Mouse (Mus musculus) gonadal fat pad, adult 2 months (tissue): ENCODE data around the gene Rem1. TPM values are rescaled to one million over a fixed set of nuclear protein-coding genes. Genes with fewer than 3 reads are reported as not detected.

Experiments used
- DNase-seq: peaks from one replicate; pipeline ENCODE4 v3.0.0-alpha.2; 2012; ENCODE audit warnings: low read depth
- polyA plus RNA-seq: library from polyadenylated mRNA; depleted of rRNA; stranded (reverse); fragments of >200 nt; gene quantifications from 2 replicates; pipeline ENCODE4 v1.2.3, GENCODE M21; 2012; rRNA removed

Rem1 gene
- polyA plus RNA-seq, 1 experiment = 41.5 TPM

GRCm38 (mm10) chr2:152675252-152675791, 48.6 kb downstream of the Rem1 start:
- no peak for DNase-seq

- no peak for DNase-seq
These were observed 51.6 kb downstream of the Rem1 start for GRCm38 (mm10) chr2:152678302-152678701.

GRCm38 (mm10) chr2:152678925-152679324, 52.2 kb downstream of the Rem1 start:
- DNase-seq = no peak

GRCm38 (mm10) chr2:152679701-152680355, 53.1 kb downstream of the Rem1 start:
- no peak for DNase-seq

- DNase-seq = no peak
These were observed 56.3 kb downstream of the Rem1 start for GRCm38 (mm10) chr2:152683086-152683485.

Other genes starting within 250 kb of the Rem1 start
- gene Sox12, start 228.9 kb upstream of the Rem1 start, polyA plus RNA-seq = 14.0 and 20.1 TPM in 2 replicates
- gene Zcchc3, start 211.9 kb upstream of the Rem1 start, polyA plus RNA-seq = 4.0 and 5.6 TPM in 2 replicates
- gene 6820408C15Rik, start 211.4 kb upstream of the Rem1 start, polyA plus RNA-seq = 1.5 and 3.9 TPM in 2 replicates
- gene Defb23, start 162.3 kb upstream of the Rem1 start, polyA plus RNA-seq = 374 and 466 TPM in 2 replicates
- 2,505 and 2,619 TPM in 2 replicates for gene Defb20, start 149.9 kb upstream of the Rem1 start, polyA plus RNA-seq
- 427 and 445 TPM in 2 replicates for gene Defb22, start 136.8 kb upstream of the Rem1 start, polyA plus RNA-seq
- 162 and 254 TPM in 2 replicates for gene Defb26, start 115.3 kb upstream of the Rem1 start, polyA plus RNA-seq
- 568 and 1,189 TPM in 2 replicates for gene Defb28, start 108.7 kb upstream of the Rem1 start, polyA plus RNA-seq
- gene Defb29, start 86.9 kb upstream of the Rem1 start, polyA plus RNA-seq = 275 and 317 TPM in 2 replicates
- gene Gm17416, start 57.6 kb upstream of the Rem1 start, polyA plus RNA-seq = under 0.01 and 893 TPM in 2 replicates
- 358 and 473 TPM in 2 replicates for gene Defb21, start 54.2 kb upstream of the Rem1 start, polyA plus RNA-seq
- gene Defb19, start 46.6 kb upstream of the Rem1 start, polyA plus RNA-seq = 9.6 and 11.3 TPM in 2 replicates
- 162 and 204 TPM in 2 replicates for gene Defb45, start 27.6 kb upstream of the Rem1 start, polyA plus RNA-seq
- 5.4 and 9.0 TPM in 2 replicates for gene Defb36, start 22.6 kb upstream of the Rem1 start, polyA plus RNA-seq
- gene Defb25, start 3.9 kb upstream of the Rem1 start, polyA plus RNA-seq = 6,893 and 7,961 TPM in 2 replicates
- 162 and 163 TPM in 2 replicates for gene H13, start 42.5 kb downstream of the Rem1 start, polyA plus RNA-seq
- gene Mcts2, start 60.1 kb downstream of the Rem1 start, polyA plus RNA-seq = 7.6 and 9.0 TPM in 2 replicates
- gene Id1, start 109.3 kb downstream of the Rem1 start, polyA plus RNA-seq = 78.7 and 137 TPM in 2 replicates
- 3.8 and 6.0 TPM in 2 replicates for gene Cox4i2, start 127.2 kb downstream of the Rem1 start, polyA plus RNA-seq
- gene Bcl2l1, start 204.8 kb downstream of the Rem1 start, polyA plus RNA-seq = 42.2 and 44.0 TPM in 2 replicates
- 0.80 and 0.90 TPM in 2 replicates for gene Tpx2, start 221.0 kb downstream of the Rem1 start, polyA plus RNA-seq